9 mouse cellular contexts compared by ENCODE assay signal in genomic region chr8:90957711-90958110, GRCm38 (mm10).
DNase-seq lines count a peak whose midpoint lies in the region; ATAC-seq and TF ChIP-seq lines count a peak whose summit lies in the region.
"Had no signal": no experiment of that assay in that cellular context is flagged by ENCODE, and none has a peak within 500 bp of the region (broad histone marks: within the 10 kb centered on the region; RNA-seq: fewer than 3 reads in every experiment).

No protein-coding gene starts in this region.

- peaks cover 14% of the 10 kb centered on the region for H3K36me3 ChIP-seq in forebrain, embryonic 10.5 days (replicated peaks)
- H3K36me3 ChIP-seq in hindbrain, embryonic 12.5 days = no peaks in the 10 kb centered on the region
- no peaks in the 10 kb centered on the region; the same call in 1 of the 2 replicates for H3K36me3 ChIP-seq in neural tube, embryonic 12.5 days

- peaks cover 59% of the 10 kb centered on the region for H3K4me1 ChIP-seq in forebrain, embryonic 10.5 days
- H3K4me1 ChIP-seq in hindbrain, embryonic 12.5 days = peaks cover 28% of the 10 kb centered on the region
- H3K4me1 ChIP-seq in neural tube, embryonic 12.5 days = peaks cover 26% of the 10 kb centered on the region

- intact Hi-C loops in left cerebral cortex, adult 2 months (cut with DNase I) = no loop called here
- intact Hi-C loops in gastrocnemius, postnatal 36 days (cut with DNase I) = no loop called here

- H3K4me2 ChIP-seq in hindbrain, embryonic 12.5 days (replicated peaks) = peak overlapping the region; percentile 65
- H3K4me2 ChIP-seq in neural tube, embryonic 12.5 days (replicated peaks) = peak overlapping the region; percentile 70

- no peak overlapping the region; the same call in 1 of the 2 replicates for H3K27ac ChIP-seq in left cerebral cortex, adult 2 months
- H3K27ac ChIP-seq in forebrain, embryonic 10.5 days = 0 out of 2 replicates have a peak overlapping the region, but pooled peaks have one; percentile 35
- no peak overlapping the region for H3K27ac ChIP-seq in hindbrain, embryonic 12.5 days
- H3K27ac ChIP-seq in neural tube, embryonic 12.5 days = no peak overlapping the region

- no peak for ATAC-seq in hindbrain, embryonic 12.5 days (ENCODE audit: low FRiP score)
- no peak for ATAC-seq in neural tube, embryonic 12.5 days (ENCODE audit: low FRiP score, low read depth)

- DNase-seq in left cerebral cortex, adult 2 months (ENCODE audit: extremely low spot score in 1 of 2, low spot score in 2 of 2) = no peak
- no peak for DNase-seq in left cerebral cortex, adult 11 months (ENCODE audit: low spot score)
- no peak for DNase-seq in forebrain, embryonic 10.5 days (ENCODE audit: extremely low spot score, low spot score)
- DNase-seq in layer of hippocampus, adult 9-11 months = no peak
- DNase-seq in gastrocnemius, postnatal 36 days = no peak
- DNase-seq: adrenal gland, adult 8-10 months; lung, postnatal 36 days had no signal

- H3K9me3 ChIP-seq in forebrain, embryonic 10.5 days = no peaks in the 10 kb centered on the region
- H3K9me3 ChIP-seq in hindbrain, embryonic 12.5 days (replicated peaks) = no peaks in the 10 kb centered on the region
- H3K9me3 ChIP-seq in neural tube, embryonic 12.5 days = no peaks in the 10 kb centered on the region

- no peak for TF ChIP-seq CTCF in left cerebral cortex, adult 2 months (IDR thresholded peaks at IDR 0.05)

- no peak overlapping the region for H3K9ac ChIP-seq in hindbrain, embryonic 12.5 days
- H3K9ac ChIP-seq in neural tube, embryonic 12.5 days = no peak overlapping the region

- no peaks in the 10 kb centered on the region for H3K27me3 ChIP-seq in forebrain, embryonic 10.5 days (ENCODE audit: poor library complexity, severe bottlenecking)
- H3K27me3 ChIP-seq in hindbrain, embryonic 12.5 days = no peaks in the 10 kb centered on the region
- H3K27me3 ChIP-seq in neural tube, embryonic 12.5 days (replicated peaks) = no peaks in the 10 kb centered on the region

- peak overlapping the region; percentile 59 for H3K4me3 ChIP-seq in left cerebral cortex, adult 2 months
- peak overlapping the region; percentile 59 for H3K4me3 ChIP-seq in forebrain, embryonic 10.5 days
- H3K4me3 ChIP-seq in hindbrain, embryonic 12.5 days = peak overlapping the region; percentile 40
- H3K4me3 ChIP-seq in neural tube, embryonic 12.5 days = peak overlapping the region; percentile 37
